Mouse (Mus musculus): Measurements from ENCODE around the gene Stxbp4. TPM values are rescaled to one million over a fixed set of nuclear protein-coding genes. Genes with fewer than 3 reads are reported as not detected.

Gene Stxbp4
- polyA plus RNA-seq (2014; fragmentation: Nextera tagmentation; extraction: Ambion mirVana) = 13.2 and 13.4 TPM in 2 replicates

DNA sequence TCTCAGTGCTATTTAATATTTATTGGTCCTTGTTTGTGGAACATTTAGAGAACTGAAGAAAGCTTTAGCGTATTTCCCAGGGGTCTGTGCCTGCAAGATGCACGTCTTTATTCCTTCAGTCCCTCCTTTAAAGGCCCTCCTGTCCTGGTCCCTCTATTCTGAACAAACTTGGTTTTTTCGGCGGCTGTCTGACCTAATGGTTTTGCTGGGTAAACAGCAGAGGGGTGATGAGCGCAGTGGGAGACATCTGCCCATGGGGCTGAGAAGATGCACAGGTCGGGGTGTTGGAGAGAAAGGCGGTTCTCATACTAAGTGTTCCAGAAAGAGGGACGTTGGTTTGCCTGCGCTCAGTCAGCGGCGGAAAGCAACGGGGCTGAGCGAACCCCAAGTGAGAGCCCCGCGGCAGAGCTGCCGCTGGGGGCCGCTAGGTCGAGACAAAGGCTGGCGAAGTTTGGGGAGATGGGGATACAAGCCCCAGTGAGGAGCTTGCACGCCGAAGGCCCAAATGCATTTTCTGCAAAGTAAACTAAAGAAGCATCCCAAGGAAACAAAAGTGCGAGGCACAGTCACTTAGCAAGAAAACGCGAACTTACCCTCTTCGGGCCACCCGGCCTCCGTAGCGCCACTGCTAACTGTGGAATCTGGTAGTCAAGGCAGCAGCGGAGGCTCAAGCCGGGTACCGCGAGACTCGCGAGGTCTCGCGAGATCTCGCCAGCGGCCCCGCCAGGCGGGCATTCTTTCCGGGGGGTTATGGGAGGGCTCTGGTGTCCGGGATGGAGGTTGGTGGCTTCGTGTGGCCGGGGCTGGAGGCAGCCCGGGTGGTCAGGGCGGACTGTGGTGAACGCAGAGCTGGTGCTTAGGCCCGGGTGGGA is at the start of gene Stxbp4, which contains the start of gene Cox11:
TSS of gene Stxbp4 (minus strand) at position 645 of the 872 bp plus-strand sequence.
TSS of gene Cox11 (plus strand) at position 734 of the 872 bp plus-strand sequence.
- Histone ChIP-seq H3K4me1 (ENCODE audit: control insufficient read depth in 2 of 2, insufficient read depth in 2 of 2, low read length in 2 of 2) (peaks cover 0 to 14% of the 10 kb centered on the region in 2 experiments; a peak in 3 of 4 replicates), H3K9ac (ENCODE audit: low read length) (peak within 1 kb of the TSS; percentile 92), H3K4me3 (ENCODE audit: control insufficient read depth in 1 of 2, insufficient read depth in 1 of 2, low read depth in 1 of 2, low read length in 2 of 2) (peak within 1 kb of the TSS; percentile 64 to 98), H3K9me3 (ENCODE audit: control insufficient read depth, low read length) (no peaks in the 10 kb centered on the region), H3K27me3 (ENCODE audit: control insufficient read depth, insufficient read depth, low read length) (no peaks in the 10 kb centered on the region), H3K27ac (replicated peaks in 1 of 2; ENCODE audit: control insufficient read depth in 1 of 2, insufficient read depth in 1 of 2, low read depth in 2 of 2, low read length in 2 of 2) (peak within 1 kb of the TSS; percentile 90 to 96), H3K36me3 (ENCODE audit: control insufficient read depth, insufficient read depth, low read length) (peaks cover 24% of the 10 kb centered on the region), H3K4me2 (ENCODE audit: low read length) (peak within 1 kb of the TSS; percentile 79)
- under 1% methylated on average over 48 of the region's 48 CpGs for WGBS
- ATAC-seq (ENCODE audit: insufficient number of reproducible peaks, insufficient read depth, low FRiP score, low read depth) = peak; percentile 95

DNA sequence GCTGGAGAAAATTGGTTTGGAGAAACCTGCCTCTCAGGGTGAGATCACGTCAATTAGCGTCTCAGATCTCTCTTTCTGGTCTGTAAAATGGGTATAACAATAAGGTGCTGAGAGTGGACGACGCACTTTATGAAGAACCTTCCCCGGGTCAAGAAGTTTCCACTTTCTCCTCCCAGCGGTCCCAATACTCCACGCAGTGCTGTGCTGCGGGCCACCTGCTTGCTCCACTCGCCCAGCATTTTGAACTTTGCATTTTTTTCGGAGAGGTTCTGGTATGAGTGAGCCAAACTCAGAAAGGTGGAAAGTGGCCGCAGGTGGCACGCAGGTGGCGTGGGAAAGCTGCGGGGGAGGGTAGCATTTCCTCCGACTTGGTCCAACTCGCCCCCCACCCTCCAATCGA is 49.2 kb upstream of the Stxbp4 start:
- H3K9me3 ChIP-seq (ENCODE audit: control insufficient read depth, low read length) = no peaks in the 10 kb centered on the region
- no peaks in the 10 kb centered on the region for H3K27me3 ChIP-seq (ENCODE audit: control insufficient read depth, insufficient read depth, low read length)
- peak; percentile 15; the same call in 1 of the 2 replicates for ATAC-seq (ENCODE audit: insufficient number of reproducible peaks, insufficient read depth, low FRiP score, low read depth)
- peak overlapping the region; percentile 76 to 81 for H3K4me3 ChIP-seq (ENCODE audit: control insufficient read depth in 1 of 2, insufficient read depth in 1 of 2, low read depth in 1 of 2, low read length in 2 of 2)
- peaks cover 27% of the 10 kb centered on the region for H3K36me3 ChIP-seq (ENCODE audit: control insufficient read depth, insufficient read depth, low read length)
- H3K27ac ChIP-seq (replicated peaks in 1 of 2; ENCODE audit: control insufficient read depth in 1 of 2, insufficient read depth in 1 of 2, low read depth in 2 of 2, low read length in 2 of 2) = no peak overlapping the region
- WGBS = 1% methylated on average over 17 of the region's 17 CpGs
- H3K9ac ChIP-seq (ENCODE audit: low read length) = peak overlapping the region; percentile 86
- H3K4me1 ChIP-seq (ENCODE audit: control insufficient read depth in 2 of 2, insufficient read depth in 2 of 2, low read length in 2 of 2) = peaks cover 7 to 12% of the 10 kb centered on the region in 2 experiments; a peak in 3 of 4 replicates
- peak overlapping the region; percentile 91 for H3K4me2 ChIP-seq (ENCODE audit: low read length)

DNA sequence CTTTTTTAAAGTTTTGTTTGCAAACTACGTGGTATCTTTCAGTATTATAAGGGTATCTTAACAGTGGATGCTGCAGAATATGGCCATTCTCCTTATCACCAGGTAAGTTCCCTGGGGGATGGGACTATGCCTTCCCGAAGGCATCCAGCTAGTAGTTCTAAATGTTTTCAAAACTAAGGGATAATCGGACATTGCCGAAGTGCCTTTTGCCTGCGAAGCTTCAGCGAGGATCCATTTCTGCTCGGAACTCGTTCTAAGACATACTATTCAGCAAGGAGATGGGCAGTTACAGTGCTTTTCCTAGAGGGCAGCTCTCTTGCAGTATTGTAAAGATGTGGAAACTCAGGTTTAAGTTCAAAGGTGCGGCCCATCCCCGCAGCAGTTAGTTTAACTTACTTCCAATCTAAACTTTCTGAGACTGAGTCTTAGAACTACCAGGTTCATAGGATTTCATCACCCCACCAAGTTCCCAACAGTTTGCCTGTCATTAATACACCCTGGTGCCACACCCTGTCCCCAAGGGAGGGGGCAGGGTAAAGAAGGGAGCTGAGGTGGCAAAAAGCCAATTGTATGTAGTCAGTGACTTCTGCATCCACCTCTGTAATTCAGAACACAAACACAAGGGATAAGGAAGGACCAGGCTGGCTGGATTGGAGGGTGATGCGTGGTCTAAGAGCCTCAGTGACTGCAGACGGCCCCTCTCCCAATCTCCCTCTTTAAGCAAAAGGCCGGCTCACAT is 48.6 kb upstream of the Stxbp4 start:
- Histone ChIP-seq H3K27ac (replicated peaks in 1 of 2; ENCODE audit: control insufficient read depth in 1 of 2, insufficient read depth in 1 of 2, low read depth in 2 of 2, low read length in 2 of 2) (no peak overlapping the region), H3K9ac (ENCODE audit: low read length) (peak overlapping the region; percentile 86), H3K4me3 (ENCODE audit: control insufficient read depth in 1 of 2, insufficient read depth in 1 of 2, low read depth in 1 of 2, low read length in 2 of 2) (peak overlapping the region; percentile 76 to 81), H3K36me3 (ENCODE audit: control insufficient read depth, insufficient read depth, low read length) (peaks cover 29% of the 10 kb centered on the region), H3K4me1 (ENCODE audit: control insufficient read depth in 2 of 2, insufficient read depth in 2 of 2, low read length in 2 of 2) (peaks cover 7 to 12% of the 10 kb centered on the region in 2 experiments; a peak in 3 of 4 replicates), H3K27me3 (ENCODE audit: control insufficient read depth, insufficient read depth, low read length) (no peaks in the 10 kb centered on the region), H3K4me2 (ENCODE audit: low read length) (peak overlapping the region; percentile 91), H3K9me3 (ENCODE audit: control insufficient read depth, low read length) (no peaks in the 10 kb centered on the region)
- WGBS = 69% methylated on average over 13 of the region's 13 CpGs
- 0 out of 2 replicates have a peak, but pooled peaks have one; percentile 5 for ATAC-seq (ENCODE audit: insufficient number of reproducible peaks, insufficient read depth, low FRiP score, low read depth)

DNA sequence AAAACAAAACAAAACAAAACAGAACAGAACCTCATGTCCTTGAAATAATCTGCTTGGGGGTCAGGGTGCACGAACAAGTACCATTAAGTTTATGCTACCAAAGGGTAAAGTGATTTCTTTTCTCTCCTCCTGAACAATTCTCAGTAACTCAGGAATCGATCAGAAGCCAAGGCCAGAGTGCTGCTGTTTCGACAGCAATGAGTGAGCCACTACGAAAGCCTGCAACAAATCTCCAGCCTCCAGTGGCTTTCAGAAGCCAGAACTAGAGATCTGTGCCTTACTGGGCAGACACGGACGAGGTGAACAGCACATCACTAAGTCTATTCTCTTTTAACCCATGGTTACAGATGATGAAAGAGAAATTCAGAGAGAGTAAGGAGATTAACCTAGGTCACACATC is 47.3 kb upstream of the Stxbp4 start:
- H3K4me2 ChIP-seq (ENCODE audit: low read length) = no peak overlapping the region
- H3K36me3 ChIP-seq (ENCODE audit: control insufficient read depth, insufficient read depth, low read length) = peaks cover 34% of the 10 kb centered on the region
- no peaks in the 10 kb centered on the region for H3K9me3 ChIP-seq (ENCODE audit: control insufficient read depth, low read length)
- H3K4me1 ChIP-seq (ENCODE audit: control insufficient read depth in 2 of 2, insufficient read depth in 2 of 2, low read length in 2 of 2) = peaks cover 5 to 12% of the 10 kb centered on the region in 2 experiments; a peak in 3 of 4 replicates
- no peak overlapping the region for H3K9ac ChIP-seq (ENCODE audit: low read length)
- H3K4me3 ChIP-seq (ENCODE audit: control insufficient read depth in 1 of 2, insufficient read depth in 1 of 2, low read depth in 1 of 2, low read length in 2 of 2) = no peak overlapping the region
- no peak for ATAC-seq (ENCODE audit: insufficient number of reproducible peaks, insufficient read depth, low FRiP score, low read depth)
- 79% methylated on average over 6 of the region's 6 CpGs for WGBS
- no peaks in the 10 kb centered on the region for H3K27me3 ChIP-seq (ENCODE audit: control insufficient read depth, insufficient read depth, low read length)
- no peak overlapping the region for H3K27ac ChIP-seq (replicated peaks in 1 of 2; ENCODE audit: control insufficient read depth in 1 of 2, insufficient read depth in 1 of 2, low read depth in 2 of 2, low read length in 2 of 2)

DNA sequence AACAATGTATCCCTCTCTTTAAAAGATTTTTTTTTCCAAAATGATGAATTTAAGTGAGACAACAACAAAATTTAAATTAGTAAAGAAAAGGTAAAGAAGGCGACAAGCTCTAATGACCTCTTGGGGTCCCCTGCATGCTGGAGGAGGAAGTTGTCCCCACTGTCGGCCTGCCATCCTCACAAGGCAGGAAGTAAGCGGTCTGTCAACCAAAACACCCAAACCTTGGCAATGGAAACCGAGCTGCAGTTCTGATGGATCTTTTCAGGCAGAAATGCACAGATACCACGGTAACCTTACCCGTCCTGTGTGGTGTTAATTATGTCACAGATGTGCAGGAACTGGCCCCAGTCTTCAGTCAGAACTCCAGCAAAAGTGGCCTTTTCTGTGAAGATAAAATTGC is 46.9 kb upstream of the Stxbp4 start:
- H3K27ac ChIP-seq (replicated peaks in 1 of 2; ENCODE audit: control insufficient read depth in 1 of 2, insufficient read depth in 1 of 2, low read depth in 2 of 2, low read length in 2 of 2) = no peak overlapping the region
- no peak for ATAC-seq (ENCODE audit: insufficient number of reproducible peaks, insufficient read depth, low FRiP score, low read depth)
- H3K4me2 ChIP-seq (ENCODE audit: low read length) = no peak overlapping the region
- WGBS = 62% methylated on average over 6 of the region's 6 CpGs
- H3K36me3 ChIP-seq (ENCODE audit: control insufficient read depth, insufficient read depth, low read length) = peaks cover 38% of the 10 kb centered on the region
- peaks cover 5 to 12% of the 10 kb centered on the region in 2 experiments; a peak in 3 of 4 replicates for H3K4me1 ChIP-seq (ENCODE audit: control insufficient read depth in 2 of 2, insufficient read depth in 2 of 2, low read length in 2 of 2)
- H3K9ac ChIP-seq (ENCODE audit: low read length) = no peak overlapping the region
- no peaks in the 10 kb centered on the region for H3K27me3 ChIP-seq (ENCODE audit: control insufficient read depth, insufficient read depth, low read length)
- no peaks in the 10 kb centered on the region for H3K9me3 ChIP-seq (ENCODE audit: control insufficient read depth, low read length)
- no peak overlapping the region for H3K4me3 ChIP-seq (ENCODE audit: control insufficient read depth in 1 of 2, insufficient read depth in 1 of 2, low read depth in 1 of 2, low read length in 2 of 2)

DNA sequence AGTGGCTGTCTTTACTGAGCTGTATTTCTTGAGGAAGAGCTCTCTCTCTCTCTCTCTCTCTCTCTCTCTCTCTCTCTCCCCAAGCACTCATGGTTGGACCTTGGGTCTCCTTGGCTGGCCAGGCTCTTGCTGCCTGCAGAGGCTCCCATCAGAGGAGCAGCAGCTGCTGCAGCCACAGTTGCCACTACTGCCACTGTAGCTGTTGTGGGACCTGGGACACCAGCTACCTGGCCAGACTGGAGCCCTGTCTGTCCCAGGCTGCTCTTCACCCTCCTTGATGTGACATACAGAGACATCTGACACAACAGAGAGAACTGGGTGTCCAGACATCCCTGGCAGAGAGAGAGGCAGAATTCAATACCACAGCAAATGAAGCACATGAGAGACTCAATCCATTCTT is 43.3 kb upstream of the Stxbp4 start:
- H3K4me2 ChIP-seq (ENCODE audit: low read length) = no peak overlapping the region
- ATAC-seq (ENCODE audit: insufficient number of reproducible peaks, insufficient read depth, low FRiP score, low read depth) = no peak
- H3K4me1 ChIP-seq (ENCODE audit: control insufficient read depth in 2 of 2, insufficient read depth in 2 of 2, low read length in 2 of 2) = peaks cover 5 to 28% of the 10 kb centered on the region in 2 experiments
- H3K9ac ChIP-seq (ENCODE audit: low read length) = no peak overlapping the region
- peaks cover 41% of the 10 kb centered on the region for H3K36me3 ChIP-seq (ENCODE audit: control insufficient read depth, insufficient read depth, low read length)
- H3K4me3 ChIP-seq (ENCODE audit: control insufficient read depth in 1 of 2, insufficient read depth in 1 of 2, low read depth in 1 of 2, low read length in 2 of 2) = no peak overlapping the region
- no peaks in the 10 kb centered on the region for H3K27me3 ChIP-seq (ENCODE audit: control insufficient read depth, insufficient read depth, low read length)
- no peaks in the 10 kb centered on the region for H3K9me3 ChIP-seq (ENCODE audit: control insufficient read depth, low read length)
- H3K27ac ChIP-seq (replicated peaks in 1 of 2; ENCODE audit: control insufficient read depth in 1 of 2, insufficient read depth in 1 of 2, low read depth in 2 of 2, low read length in 2 of 2) = no peak overlapping the region

DNA sequence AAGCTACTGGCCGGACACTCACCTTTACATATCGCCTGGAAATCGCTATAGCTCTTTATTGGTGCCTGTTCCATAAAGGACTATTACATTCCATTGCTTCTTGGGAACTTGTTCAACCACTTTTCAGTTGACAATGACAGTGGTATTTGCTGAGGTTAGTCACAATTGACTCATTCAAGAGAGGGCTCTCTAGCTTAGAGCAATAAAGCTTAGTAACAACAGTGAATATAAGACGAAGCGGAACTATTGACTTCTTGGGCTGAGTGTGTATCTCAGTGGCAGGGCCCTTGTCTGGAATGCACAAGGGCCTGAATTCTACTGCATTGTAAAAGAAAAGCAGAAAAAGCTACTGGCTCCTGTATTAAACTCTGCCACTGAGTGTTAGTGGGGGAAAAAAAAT is 40.7 kb upstream of the Stxbp4 start:
- peak overlapping the region in 1 of 2 experiments; percentile 74 for H3K27ac ChIP-seq (replicated peaks in 1 of 2; ENCODE audit: control insufficient read depth in 1 of 2, insufficient read depth in 1 of 2, low read depth in 2 of 2, low read length in 2 of 2)
- H3K9me3 ChIP-seq (ENCODE audit: control insufficient read depth, low read length) = no peaks in the 10 kb centered on the region
- peaks cover 40% of the 10 kb centered on the region for H3K36me3 ChIP-seq (ENCODE audit: control insufficient read depth, insufficient read depth, low read length)
- 85% methylated on average over 5 of the region's 5 CpGs for WGBS
- H3K4me2 ChIP-seq (ENCODE audit: low read length) = 0 out of 2 replicates have a peak overlapping the region, but pooled peaks have one; percentile 39
- H3K27me3 ChIP-seq (ENCODE audit: control insufficient read depth, insufficient read depth, low read length) = no peaks in the 10 kb centered on the region
- no peak overlapping the region for H3K4me3 ChIP-seq (ENCODE audit: control insufficient read depth in 1 of 2, insufficient read depth in 1 of 2, low read depth in 1 of 2, low read length in 2 of 2)
- no peak overlapping the region for H3K9ac ChIP-seq (ENCODE audit: low read length)
- peaks cover 5 to 28% of the 10 kb centered on the region in 2 experiments for H3K4me1 ChIP-seq (ENCODE audit: control insufficient read depth in 2 of 2, insufficient read depth in 2 of 2, low read length in 2 of 2)
- ATAC-seq (ENCODE audit: insufficient number of reproducible peaks, insufficient read depth, low FRiP score, low read depth) = no peak
